Mouse (Mus musculus) cerebellum, adult 9-11 months (tissue): Measurements from ENCODE around the gene Sf3b2.

Experiments
- DNase-seq: peaks from one replicate; pipeline ENCODE4 v3.0.0; 2022

Sf3b2 gene

DNA sequence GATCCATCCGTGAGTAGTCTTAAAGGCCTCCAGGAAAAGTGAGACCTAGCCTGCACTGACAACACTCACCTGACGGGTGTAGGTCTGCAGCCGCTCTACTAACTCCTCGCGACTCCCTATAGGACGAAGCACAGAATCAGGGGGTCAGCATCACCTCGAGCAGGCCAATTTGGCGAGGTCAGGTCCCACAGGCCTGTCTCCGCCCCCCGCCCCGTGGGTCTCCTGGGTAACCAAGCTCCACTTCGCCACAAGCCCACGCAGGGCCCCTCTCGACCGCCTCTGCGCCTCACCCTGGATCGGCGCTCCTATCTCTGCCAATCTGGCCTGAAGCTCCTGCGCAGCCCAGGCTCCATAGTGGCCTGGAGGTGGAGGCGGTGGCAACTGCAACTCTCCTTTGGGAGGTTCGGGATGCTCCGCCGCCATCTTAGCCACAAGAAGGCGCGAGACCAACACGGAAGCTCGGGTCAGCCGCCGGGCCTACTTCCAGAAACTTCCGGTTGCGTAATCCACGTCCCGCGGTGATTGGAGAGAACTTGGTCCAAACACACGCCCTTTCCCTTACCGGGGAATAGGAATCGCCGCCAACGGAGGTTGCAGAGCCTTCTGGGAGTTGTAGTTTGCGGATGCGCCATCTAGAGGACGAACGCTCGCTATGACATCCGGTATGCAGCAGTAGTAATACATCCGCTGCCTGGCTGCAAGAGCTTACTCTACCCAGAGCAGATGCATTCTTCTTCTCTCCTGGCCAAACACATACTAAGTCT is at the start of gene Sf3b2:
Gene Sf3b2 (minus strand): TSS at position 484 of the 764 bp plus-strand sequence.
- DNase-seq: peak; percentile 99

DNA sequence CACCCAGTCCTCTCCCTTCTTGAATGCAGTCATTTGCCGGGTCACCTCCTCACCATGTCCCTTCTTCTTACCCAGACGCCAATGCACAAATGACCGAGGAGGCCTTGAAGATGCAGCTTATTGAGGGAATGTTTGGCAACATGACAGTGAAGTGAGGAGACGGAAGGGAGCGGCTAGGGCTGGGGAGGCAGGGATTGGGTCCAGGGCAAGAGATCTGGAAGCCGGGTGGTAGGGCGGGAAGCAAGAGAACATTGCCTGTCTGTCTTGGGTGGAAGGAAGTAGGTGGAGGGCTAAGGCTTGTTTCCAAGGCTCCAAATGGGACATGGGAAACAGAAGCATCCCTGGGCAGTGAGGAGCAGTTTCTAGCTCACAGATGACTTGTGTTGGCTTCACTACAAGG is 46.1 kb upstream of the Sf3b2 start:
- no peak for DNase-seq

DNA sequence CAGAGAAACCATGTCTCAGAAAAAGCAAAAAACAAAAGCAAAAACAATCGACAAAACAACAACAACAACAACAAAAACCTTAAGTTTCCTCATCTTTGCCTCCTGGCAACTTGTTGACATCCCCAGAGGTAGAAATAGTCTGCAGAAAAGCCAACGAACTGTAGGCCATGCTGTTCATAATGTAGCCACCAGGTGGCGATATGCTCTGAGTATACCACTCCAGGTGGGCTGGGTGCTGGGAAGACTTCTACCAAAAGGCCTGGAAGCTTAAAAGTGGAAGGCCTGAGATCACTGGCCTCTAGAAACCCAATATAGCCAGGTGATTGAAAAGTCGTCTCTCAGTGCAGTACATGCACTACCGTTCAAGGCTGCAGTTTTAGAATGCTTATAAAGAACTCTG is 42.7 kb upstream of the Sf3b2 start:
- DNase-seq: peak; percentile 75

DNA sequence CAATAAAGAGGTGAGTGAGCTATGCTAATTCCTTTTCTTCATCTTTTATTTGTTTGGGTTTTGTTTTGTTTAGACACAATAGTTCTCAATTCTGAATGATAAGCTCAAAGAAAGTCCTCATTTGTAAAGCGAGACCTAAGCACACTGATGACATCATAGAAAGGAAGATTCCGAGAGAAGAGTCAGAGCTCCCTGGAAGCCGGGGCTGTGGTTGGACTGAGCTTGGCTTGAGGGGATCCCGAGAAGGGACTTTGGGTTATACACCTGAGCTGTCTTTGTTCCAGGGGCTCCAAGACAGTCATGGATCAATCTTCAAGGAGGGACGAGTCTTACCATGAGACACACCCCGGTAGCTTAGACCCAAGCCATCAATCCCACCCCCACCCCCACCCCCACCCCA is 40.2 kb upstream of the Sf3b2 start, which contains the start of gene Catsper1:
Gene Catsper1 (plus strand): TSS at position 301 of the 400 bp plus-strand sequence.
- no peak for DNase-seq

DNA sequence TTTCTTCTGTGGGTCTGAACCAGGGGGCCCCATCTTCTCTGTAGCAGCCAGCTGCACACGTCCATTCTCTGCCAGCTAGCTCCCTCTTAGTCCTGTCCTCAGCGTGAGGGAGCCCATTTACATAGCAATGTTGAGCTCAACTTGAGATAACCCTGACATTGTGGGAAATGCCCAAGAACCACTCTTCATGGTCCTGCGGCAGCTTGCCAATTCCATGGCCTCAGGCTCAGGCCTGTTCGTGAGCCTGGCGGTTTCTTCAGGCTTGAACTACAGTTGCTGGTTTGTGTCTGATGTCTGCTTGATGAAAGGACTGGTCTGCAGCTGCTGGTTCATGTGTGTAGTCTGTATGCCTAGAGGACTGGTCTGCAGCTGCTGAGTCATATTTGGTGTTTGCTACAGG is 39.5 kb upstream of the Sf3b2 start:
- DNase-seq: no peak

DNA sequence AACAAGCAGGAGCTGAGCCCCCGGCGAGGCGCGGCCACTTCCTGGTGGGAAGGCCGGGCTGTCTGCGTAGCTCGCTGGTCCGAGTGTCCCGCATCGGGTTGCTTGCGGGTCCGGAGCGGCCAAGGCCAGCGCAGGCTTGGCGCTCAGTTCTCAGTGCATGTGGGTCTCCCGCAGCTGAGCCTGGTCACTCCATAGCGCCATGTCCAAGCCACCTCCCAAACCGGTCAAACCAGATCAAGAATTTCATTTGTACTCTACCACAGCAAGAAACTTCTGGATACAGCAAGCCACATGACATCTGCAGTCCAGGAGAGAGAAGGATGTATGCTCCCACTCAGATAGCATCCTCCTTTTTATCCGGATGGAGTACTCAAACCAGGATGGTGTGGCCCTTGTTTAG is 32.7 kb upstream of the Sf3b2 start:
- no peak for DNase-seq

DNA sequence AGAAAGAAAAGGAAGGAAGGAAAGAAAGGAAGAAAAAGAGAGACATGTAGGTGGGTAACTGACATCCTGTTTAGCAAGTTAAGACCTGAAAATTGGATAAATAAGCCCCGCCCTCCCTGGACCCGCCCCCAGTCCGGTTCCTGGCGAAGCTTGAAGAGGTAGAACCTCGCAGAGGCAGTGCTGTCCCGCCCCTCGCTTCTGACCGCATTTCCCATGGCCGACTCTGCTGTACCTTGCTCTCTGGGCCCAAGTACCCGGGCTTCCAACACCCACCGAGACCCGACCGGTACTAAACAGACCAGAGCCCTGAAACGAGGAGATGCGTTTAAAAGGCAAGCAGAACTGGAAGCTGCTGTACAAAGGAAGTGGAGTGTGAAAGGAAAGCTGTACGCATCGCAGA is 28.5 kb upstream of the Sf3b2 start:
- DNase-seq: no peak

DNA sequence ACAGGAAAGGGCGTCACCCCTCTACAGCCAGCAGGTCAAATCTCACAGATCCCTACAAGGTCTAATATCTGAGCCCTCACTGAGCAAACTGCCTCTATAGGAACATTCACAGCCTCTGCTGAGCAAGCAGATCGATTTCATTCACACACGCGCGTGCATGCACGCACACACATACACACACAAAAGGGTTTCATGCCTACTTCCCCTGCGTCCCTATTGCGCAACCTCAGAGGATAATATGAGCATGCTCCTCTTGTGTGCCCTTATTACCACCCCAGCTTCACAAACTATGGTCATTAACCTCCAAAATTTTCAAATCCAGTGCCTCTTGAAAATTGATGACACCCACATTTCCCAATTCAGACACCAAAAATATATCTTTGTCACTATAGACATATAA is 17.9 kb upstream of the Sf3b2 start:
- no peak for DNase-seq

DNA sequence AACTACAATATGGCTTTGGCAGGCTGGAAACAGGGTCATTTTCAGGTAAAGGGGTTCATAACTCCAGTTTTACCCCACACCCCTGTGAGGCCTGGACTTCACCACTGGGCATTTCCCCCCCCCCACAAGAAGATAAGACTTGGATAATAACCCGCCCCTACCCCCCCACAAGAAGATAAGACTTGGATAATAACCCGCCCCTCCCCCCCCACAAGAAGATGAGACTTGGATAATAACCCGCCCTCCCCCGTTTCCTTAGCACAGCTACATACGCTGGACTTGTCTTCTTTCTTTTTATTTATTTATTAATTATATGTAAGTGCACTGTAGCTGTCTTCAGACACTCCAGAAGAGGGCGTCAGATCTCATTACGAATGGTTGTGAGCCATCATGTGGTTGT is 13.8 kb upstream of the Sf3b2 start:
- DNase-seq: no peak

DNA sequence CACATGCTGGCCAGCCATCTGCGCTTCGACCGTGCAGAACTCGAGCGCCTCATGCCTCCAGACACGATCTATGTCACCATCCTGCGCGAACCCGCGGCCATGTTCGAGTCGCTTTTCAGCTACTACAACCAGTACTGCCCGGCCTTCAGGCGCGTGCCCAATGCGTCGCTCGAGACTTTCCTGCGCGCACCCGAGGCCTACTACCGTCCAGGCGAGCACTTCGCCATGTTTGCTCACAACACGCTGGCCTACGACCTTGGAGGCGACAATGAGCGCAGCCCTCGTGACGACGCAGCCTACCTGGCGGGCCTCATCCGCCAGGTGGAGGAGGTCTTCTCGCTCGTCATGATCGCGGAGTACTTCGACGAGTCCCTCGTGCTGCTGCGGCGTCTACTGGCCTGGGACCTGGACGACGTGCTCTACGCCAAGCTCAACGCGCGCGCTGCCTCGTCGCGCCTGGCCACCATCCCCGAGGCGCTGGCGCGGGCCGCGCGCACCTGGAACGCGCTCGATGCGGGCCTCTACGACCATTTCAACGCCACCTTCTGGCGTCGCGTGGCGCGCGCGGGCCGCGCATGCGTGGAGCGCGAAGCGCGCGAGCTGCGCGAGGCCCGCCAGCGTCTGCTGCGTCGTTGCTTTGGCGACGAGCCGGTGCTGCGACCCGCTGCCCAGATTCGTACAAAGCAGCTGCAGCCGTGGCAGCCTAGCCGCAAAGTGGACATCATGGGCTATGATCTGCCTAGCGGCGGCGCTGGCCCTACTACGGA is 11.9 kb upstream of the Sf3b2 start:
- no peak for DNase-seq

DNA sequence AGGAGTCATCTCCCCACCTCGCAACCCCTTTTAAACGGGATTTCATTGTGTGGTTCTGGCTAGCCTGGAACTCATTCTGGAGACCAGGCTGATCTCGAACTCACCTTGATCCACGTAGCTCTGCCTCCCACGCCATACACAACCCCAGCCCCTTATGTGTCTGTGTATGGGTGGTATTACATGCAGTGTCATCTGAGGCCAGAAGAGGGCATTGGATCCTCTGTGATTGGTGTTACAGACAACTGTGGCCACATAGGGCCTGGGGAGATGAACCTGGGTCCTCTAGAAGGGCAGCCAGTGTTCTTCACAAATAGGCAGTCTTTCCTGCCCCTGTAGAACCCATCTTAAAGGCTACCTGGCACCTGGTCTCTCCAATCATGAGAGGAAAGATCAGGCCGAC is 11.0 kb upstream of the Sf3b2 start:
- no peak for DNase-seq

DNA sequence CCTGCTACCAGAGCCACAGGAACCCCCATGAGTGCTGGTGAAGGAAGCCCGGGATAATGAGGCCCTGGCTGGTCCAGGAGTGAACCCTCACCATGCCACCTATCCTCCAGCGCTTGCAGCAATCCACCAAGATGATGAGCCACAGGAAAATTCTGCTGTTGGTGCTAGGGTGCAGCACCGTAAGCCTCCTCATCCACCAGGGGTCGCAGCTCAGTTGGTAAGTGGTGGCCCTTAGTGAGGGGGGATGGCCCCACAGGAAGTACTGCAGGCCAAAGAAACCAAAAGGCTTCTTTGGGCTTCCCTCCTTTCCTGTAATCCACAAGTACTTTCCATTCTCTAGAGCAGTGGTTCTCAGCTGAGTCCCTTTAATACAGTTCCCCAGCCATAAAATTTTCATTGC is 7.2 kb upstream of the Sf3b2 start:
- no peak for DNase-seq

DNA sequence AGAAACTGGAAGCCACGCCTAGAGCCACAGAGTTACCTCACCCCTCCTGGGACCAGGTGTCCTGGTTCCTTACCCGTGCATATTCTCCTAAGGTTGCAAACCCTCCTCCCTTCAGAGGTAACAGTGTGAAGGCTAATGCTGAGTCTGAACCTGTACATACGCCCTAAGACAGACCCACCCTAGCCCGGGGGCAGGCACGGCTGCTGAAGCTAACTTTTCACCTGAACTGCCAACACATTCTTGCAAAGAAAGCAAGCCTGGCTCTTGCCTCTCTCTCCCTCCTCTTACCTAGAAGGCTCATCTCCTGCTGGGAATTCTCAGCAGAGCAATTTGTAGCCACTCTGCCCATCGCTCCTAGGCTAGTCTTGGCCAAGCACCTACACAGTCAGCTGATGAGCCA is 5.3 kb upstream of the Sf3b2 start:
- no peak for DNase-seq

DNA sequence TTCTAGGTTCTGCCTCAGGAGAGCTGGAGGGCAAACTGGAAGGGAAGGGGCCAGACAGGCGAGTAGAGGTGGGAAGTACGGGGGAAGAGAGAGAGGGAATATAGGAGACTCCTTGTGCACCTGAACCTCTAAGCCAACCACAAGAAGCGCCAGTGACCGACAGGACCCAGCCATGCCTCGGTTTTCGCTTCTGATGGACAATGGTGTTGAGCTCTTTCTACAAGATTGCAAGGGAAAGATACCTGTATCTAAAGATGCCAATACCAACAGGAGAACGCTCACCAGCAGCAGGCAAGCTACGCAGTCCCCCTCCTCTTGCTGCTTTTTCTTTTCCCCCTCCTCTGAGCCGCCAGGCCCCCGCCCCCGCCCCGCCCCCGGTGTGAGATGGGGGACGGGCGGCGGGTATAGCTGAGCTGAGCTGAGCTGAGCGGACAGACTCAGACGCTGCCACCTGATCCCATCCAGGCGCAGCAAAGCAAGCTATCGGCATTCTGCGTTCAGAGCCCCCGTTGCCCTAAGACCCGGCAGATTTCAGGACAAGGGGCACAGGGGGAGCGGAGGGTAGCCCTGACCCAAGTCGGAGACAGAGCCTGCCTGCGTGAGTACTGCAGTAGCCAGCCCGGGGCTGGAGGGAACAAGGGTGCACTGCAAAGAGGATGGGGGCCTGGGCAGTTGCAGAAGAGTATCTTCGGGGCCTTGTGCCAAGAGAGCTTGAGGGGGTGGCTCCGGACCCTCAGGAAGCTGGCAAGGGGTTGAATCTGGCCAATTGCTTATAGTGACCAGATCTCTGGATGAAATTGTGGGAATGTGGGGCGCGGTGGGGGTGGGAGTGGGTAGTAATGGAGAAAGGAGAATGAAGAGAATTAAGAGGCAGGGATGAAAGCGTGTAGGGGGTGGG is 2.9 kb upstream of the Sf3b2 start, which contains the start of gene Gal3st3:
Gene Gal3st3 (plus strand): TSS at position 429 of the 898 bp plus-strand sequence.
- DNase-seq: peak; percentile 64

DNA sequence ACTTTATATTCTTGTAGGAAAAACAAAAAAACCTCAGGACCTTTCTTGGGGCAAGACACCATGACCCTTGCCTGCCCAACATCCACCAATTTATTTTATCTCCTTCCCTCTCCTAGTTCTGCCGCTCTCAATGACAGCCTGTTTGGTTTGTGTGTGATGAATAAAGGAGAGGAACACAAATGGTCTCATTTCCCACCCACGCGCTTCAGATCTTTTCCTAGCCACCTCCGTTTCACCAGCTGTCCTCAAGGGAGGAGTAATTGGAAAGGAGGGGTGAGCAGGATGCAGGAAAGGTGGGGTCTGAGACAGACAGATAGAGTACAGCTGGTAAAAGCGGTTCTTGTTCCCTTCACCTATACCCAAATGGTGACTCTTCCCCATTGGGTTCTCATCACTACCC is 1.4 kb upstream of the Sf3b2 start:
- no peak for DNase-seq

DNA sequence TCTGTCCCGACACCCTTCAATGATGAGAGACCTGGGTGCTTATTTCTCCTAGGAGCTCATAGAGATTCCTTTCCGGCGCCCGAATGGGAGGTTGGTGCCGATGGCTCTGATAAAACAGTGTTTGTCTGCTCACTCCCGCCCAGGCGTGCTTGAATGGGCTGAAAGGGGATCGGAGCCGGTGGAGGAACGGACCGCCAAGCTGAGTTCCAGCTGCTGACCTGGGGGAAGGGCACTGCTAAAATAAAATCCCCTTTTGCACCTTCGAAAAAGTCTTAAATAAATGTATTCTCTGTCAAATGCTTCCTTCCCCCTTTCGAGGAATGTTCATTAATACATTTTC is 451 bp upstream of the Sf3b2 start:
- DNase-seq: no peak

DNA sequence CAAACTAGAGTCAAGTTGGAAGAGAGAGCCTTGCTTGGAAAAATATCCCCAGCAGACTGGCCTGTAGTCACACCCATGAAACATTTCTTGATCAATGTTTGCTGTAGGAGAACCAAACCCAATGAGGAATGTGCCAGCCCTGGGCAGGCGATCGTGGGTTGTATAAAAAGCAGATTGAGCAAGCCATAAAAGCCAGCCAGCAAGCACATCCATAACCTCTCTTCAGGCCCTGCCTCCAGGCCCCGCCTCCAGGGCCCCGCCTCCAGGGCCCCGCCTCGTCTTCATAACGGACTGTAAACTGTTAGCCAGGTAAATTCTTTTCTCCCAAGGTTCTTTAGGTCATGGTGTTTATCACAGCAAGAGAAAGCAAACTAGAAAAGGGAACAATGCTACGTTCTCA is 16.9 kb downstream of the Sf3b2 start:
- DNase-seq: no peak

DNA sequence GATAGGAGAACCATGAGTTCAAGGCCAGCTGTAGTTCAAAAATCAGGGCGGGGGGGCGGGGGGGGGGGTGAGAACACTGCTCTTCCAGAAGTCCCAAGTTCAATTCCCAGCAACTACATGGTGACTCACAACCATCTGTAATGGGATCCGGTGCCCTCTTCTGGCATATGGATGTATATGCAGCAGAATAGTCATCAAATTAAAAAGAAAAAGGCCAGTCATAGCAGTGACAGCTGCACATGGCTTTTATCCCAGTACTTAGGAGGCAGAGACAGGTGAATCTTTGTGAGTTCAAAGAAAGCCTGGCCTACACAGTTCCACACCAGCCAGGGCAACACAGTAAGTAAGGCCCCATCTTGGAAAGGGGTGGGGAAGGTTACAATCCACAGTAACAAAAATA is 18.1 kb downstream of the Sf3b2 start:
- no peak for DNase-seq

DNA sequence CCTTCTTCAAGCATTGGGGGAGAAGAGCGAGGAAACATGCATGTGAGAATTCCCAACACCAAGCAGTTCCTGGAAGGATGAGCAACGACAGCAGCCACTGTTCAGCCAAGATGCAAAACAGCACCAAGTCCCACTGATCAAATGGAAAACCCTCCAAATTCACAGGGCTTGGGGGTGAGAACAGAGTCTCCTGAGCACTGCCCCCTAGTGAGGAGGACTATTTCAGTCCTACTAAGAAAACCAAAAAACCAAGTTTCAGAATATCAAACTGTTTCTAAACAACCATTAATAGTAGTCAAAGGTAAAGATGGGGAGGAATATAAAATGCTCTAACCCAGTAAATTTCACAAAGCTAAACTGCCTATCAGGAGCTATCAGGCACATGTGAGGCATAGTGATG is 18.7 kb downstream of the Sf3b2 start:
- no peak for DNase-seq

DNA sequence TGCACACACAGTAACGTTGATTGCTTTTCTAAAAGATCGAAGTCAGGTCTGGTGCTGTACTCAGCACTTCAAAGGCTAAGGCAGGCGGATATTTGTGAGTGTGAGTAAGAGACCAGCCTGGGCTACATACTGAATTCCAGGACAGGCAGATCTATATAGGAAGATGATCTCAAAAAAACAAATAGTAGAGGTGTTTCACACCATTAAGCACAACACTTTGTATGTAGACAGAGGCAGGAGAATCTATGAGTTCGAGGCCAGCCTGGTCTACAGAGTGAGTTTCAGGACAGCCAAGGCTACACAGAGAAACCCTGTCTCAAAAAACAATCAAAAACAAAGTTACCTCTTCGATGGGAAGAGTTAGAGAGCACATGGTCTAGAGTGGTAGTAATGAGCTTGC is 19.5 kb downstream of the Sf3b2 start:
- no peak for DNase-seq

DNA sequence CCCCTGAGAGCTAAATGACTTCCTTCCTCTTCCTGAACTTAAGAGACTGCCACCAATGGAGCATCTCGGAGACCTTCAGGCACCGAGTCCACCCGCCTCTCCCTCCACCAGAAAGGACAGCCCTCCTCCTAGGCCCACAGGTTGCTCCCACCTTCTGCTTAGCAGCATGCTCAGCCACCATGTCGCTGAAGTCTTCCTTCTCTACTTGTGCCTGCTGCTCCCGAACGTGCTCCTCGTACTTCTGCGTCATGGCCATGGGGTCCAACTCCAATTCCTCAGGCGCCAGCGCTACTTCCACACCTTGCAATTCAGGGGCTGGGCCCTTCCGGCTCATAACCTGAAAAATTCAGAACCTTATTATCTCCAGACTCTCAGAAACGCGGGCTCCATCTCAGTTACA is 20.6 kb downstream of the Sf3b2 start:
- DNase-seq: no peak

DNA sequence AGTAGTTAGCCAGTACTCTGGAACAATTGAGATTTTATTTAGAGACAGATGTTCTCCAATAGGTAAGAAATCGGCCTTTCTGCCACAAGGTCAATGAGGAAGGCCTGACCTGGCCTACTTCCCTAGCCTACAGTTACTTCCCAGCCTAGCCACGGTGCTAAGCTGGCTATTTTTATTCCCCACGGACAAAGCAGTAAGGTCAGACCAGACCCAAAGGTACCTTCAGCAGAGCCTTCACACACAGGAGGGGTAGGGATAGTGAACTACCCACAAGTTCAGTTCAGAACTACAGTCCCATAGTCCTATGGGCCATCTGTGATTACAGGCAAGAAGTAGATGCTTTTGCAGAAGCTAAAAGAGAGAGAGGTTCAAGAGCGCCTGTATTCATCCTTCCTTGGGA is 21.3 kb downstream of the Sf3b2 start:
- no peak for DNase-seq
